Mouse (Mus musculus) stomach, embryonic 16.5 days (tissue): ENCODE data around the gene Ina. TPM values are rescaled to one million over a fixed set of nuclear protein-coding genes. Genes with fewer than 3 reads are reported as not detected.

Experiments
- ATAC-seq: fragments of 200-750 bp; cut with Nextera tagmentation; 2 replicates; pipeline ENCODE4 v1.8.0; 2017; ENCODE audit warnings: moderate number of reproducible peaks, moderate TSS enrichment; ENCODE audit not compliant: insufficient read depth, low FRiP score
- H3K27ac ChIP-seq: fragments of 300-500 bp; sonication (generic); 2 replicates; pipeline ENCODE4 v1.5.1; 2014; ENCODE audit warnings: low read length
- H3K27me3 ChIP-seq: fragments of 300-500 bp; sonication (generic); 2 replicates; pipeline ENCODE4 v1.6.1; 2014; ENCODE audit warnings: low read length, control low read depth, mixed read lengths; ENCODE audit not compliant: control insufficient read depth, insufficient read depth
- H3K36me3 ChIP-seq: fragments of 300-500 bp; sonication (generic); 2 replicates; pipeline ENCODE4 v1.6.1; 2014; ENCODE audit warnings: low read length; ENCODE audit not compliant: control insufficient read depth, insufficient read depth
- H3K4me1 ChIP-seq: fragments of 300-500 bp; sonication (generic); 2 replicates; pipeline ENCODE4 v1.6.1; 2014; ENCODE audit warnings: low read length, control low read depth, mixed read lengths; ENCODE audit not compliant: control insufficient read depth, insufficient read depth
- H3K4me2 ChIP-seq: fragments of 300-500 bp; sonication (generic); 2 replicates; pipeline ENCODE4 v1.6.1; 2014; ENCODE audit warnings: low read depth, low read length, mixed read lengths
- H3K4me3 ChIP-seq: fragments of 300-500 bp; sonication (generic); replicated peaks from 2 replicates; pipeline ENCODE4 v1.5.1; 2014; ENCODE audit warnings: mild to moderate bottlenecking, low read length
- H3K9ac ChIP-seq: fragments of 300-500 bp; sonication (generic); 2 replicates; pipeline ENCODE4 v1.6.1; 2014; ENCODE audit warnings: low read length
- H3K9me3 ChIP-seq: fragments of 300-500 bp; sonication (generic); replicated peaks from 2 replicates; pipeline ENCODE4 v1.6.1; 2016; ENCODE audit warnings: low read length, control low read depth; ENCODE audit not compliant: control insufficient read depth
- WGBS: fragments of 180-500 bp; shearing (Covaris S2); extraction: QIAGEN DNeasy Blood & Tissue Kit; methylation state at CpG from one replicate; pipeline ENCODE4 v1.1.7; 2014; 5-methylcytosine and 5-hydroxymethylcytosine counted together
- polyA plus RNA-seq: library from polyadenylated mRNA; unstranded; fragments of >200 nt; fragmentation: Nextera tagmentation; extraction: Ambion mirVana; gene quantifications from 2 replicates; pipeline ENCODE4 v1.2.1, GENCODE M21; 2015

Gene Ina
- polyA plus RNA-seq, 1 experiment from 2014 or later = 6.5 TPM

DNA sequence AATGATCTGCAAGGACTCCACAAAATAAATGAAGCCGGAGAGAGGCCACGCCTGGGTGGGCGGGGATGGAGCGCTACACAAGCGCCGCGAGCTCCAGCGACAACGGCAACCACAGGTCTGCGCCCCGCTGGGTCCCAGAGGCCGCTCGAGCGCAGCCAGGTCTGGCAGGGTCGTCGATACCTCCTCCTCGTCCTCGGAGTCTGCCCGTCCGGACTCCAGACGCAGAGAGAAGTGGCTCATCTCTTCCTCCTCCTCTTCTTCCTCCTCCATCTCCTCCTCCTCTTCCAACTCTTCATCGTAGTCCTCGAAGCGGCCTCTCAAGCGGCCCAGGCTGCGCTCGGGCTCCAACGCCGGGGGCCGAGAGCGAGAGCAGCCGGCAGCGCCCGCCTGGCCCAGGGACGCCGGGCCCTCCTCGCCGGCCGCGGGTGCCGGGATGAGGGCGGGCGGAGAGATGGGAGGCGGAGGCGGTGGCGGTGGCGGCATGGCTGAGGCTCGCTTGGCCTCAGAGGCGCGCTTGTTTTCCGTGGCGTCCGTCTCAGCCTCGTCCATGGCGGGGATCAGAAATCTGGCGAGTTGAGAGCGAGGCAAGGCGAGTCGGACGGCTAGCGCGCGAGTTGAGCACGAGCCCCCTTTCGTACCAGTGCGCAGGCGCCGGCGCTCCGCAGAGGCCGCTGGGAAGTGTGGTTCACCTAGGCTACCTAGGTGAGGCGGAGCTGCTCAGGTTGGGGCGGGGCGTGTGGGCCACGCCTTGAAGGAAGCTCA lies 36.0 kb downstream of the Ina start, which contains the start of gene Pcgf6:
Pcgf6 (minus strand) TSS at position 636 of the 762 bp plus-strand sequence.
- peaks cover 3% of the 10 kb centered on the region; the same call in 1 of the 2 replicates for H3K36me3 ChIP-seq
- WGBS = under 1% methylated on average over 75 of the region's 75 CpGs
- peak within 1 kb of the TSS; percentile 81 for H3K27ac ChIP-seq
- no peaks in the 10 kb centered on the region for H3K9me3 ChIP-seq
- peak within 1 kb of the TSS; percentile 78 for H3K4me2 ChIP-seq
- H3K27me3 ChIP-seq = no peaks in the 10 kb centered on the region
- H3K4me3 ChIP-seq = peak within 1 kb of the TSS; percentile 64
- peak; percentile 86 for ATAC-seq
- peak within 1 kb of the TSS; percentile 85 for H3K9ac ChIP-seq
- peaks cover 10% of the 10 kb centered on the region for H3K4me1 ChIP-seq

DNA sequence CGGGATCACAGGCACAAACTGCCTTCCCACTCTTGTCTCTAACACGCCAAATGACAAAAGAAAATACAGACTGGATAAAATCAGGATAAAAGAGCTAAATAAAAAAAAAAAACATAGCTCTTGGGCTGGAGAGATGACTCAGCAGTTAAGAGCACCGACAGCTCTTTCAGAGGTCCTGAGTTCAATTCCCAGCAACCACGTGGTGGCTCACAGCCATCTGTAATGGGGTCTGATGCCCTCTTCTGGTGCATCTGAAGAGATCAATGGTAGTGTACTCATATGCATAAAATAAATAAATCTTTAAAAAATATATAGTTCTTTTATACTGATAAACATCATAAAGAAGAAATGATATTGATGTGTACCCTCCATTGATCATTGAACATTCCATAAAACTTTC lies 38.4 kb downstream of the Ina start:
- WGBS = 77% methylated on average over 4 of the region's 4 CpGs
- H3K27me3 ChIP-seq = no peaks in the 10 kb centered on the region
- no peak overlapping the region for H3K9ac ChIP-seq
- no peak overlapping the region for H3K4me3 ChIP-seq
- H3K4me2 ChIP-seq = no peak overlapping the region
- H3K27ac ChIP-seq = 0 out of 2 replicates have a peak overlapping the region, but pooled peaks have one; percentile 49
- ATAC-seq = no peak
- no peaks in the 10 kb centered on the region for H3K9me3 ChIP-seq
- H3K4me1 ChIP-seq = peaks cover 10% of the 10 kb centered on the region
- H3K36me3 ChIP-seq = no peaks in the 10 kb centered on the region

DNA sequence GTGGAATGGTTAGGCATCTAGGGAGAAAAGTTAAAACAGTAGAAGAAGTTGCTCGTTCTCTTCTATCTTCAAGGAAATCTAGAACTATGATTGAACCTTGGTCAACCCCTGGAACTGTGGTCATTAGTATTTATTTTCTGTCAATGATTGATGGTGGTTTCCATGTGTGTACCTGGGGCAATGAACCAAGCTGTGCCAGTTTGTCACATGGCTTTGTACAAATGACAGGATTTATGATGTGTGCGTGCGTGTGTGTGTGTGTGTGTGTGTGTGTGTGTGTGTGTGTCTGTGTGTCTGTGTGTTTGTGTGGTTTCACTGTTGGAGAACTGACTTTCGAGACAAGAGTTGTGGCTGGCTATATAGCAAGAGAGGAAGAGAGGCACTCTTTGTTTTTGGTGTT lies 39.0 kb downstream of the Ina start:
- Histone ChIP-seq H3K27me3 (no peaks in the 10 kb centered on the region), H3K9me3 (no peaks in the 10 kb centered on the region), H3K4me1 (peaks cover 10% of the 10 kb centered on the region), H3K4me2 (no peak overlapping the region), H3K9ac (no peak overlapping the region), H3K4me3 (no peak overlapping the region), H3K36me3 (no peaks in the 10 kb centered on the region), H3K27ac (0 out of 2 replicates have a peak overlapping the region, but pooled peaks have one; percentile 49)
- WGBS = 66% methylated on average over 4 of the region's 4 CpGs
- ATAC-seq = 0 out of 2 replicates have a peak, but pooled peaks have one; percentile 52

DNA sequence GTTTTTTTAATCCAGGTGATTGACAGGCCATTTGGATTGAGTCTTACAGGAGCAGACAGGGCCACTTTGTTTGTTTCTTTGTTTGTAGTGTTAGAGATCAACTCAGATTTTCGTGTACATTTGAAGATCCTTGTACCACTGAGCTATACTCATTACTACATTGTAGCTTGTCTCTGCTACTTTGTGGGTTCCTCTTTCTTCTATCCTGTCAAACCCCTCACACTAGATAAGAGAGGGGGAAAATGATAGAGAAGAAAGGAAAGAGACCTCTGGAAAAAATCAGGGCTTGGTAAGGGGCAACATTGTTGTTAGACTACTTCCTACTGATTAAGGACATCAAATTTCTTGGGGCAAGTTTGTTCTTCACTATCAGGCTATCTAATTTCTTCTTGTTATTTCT lies 43.2 kb downstream of the Ina start:
- Histone ChIP-seq H3K9me3 (no peaks in the 10 kb centered on the region), H3K27me3 (no peaks in the 10 kb centered on the region), H3K4me3 (no peak overlapping the region), H3K4me2 (no peak overlapping the region), H3K36me3 (no peaks in the 10 kb centered on the region), H3K27ac (no peak overlapping the region), H3K4me1 (no peaks in the 10 kb centered on the region), H3K9ac (no peak overlapping the region)
- ATAC-seq = no peak
- 56% methylated on average over 1 of the region's 1 CpGs for WGBS

DNA sequence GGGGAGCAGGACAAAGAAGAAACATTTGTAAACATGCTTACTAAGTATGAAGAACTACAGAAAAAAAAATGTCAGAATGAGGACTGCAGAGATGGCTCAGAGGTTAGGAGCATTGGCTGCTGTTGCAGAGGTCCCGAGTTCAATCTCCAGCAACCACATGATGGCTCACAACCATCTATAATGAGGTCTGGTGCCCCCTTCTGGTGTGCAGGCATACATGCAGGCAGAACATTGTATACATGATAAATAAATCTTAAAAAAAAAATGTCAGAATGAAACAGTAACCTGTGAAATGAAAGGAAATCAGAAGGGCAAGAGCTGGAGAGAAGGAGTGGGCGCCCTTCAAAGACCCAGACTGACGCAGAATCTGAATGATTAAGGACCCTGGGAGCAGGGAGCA lies 51.4 kb downstream of the Ina start:
- no peak for ATAC-seq
- 86% methylated on average over 3 of the region's 3 CpGs for WGBS
- H3K36me3 ChIP-seq = no peaks in the 10 kb centered on the region

DNA sequence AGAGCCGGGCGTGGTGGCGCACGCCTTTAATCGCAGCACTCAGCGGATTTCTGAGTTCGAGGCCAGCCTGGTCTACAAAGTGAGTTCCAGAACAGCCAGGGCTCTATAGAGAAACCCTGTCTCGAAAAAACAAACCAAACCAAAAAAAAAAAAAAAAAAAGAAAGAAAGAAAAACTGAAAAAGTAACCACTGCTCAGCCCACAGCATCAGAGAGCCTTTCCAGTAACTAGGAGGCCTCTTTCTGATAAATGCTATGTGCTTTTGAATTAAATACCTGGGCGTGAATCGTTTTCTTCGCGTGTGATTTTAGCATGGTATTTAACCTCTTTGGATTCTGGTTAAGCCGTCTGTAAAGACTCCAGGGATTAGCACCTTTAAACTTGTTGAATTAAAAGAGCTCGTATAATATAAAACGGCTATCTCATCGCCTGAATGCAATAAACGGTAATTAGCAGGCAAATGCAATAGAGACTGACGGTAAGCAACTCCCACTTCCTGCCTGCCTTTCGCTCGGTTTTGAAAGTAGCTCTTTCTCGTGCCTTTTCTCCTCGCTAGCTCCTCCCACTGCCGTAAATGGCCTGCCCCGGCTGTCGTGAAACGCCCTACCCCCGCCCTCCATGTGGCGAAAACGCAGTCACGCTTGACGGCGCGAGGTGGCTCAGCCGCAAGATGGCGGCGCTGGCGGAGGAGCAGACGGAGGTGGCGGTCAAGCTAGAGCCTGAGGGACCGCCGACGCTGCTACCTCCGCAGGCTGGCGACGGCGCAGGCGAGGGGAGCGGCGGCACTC lies 52.8 kb downstream of the Ina start, which contains the start of gene Taf5:
Taf5 (plus strand) TSS at position 651 of the 787 bp plus-strand sequence.
- peak within 1 kb of the TSS; percentile 70 for H3K4me2 ChIP-seq
- WGBS = 10% methylated on average over 48 of the region's 49 CpGs
- H3K4me1 ChIP-seq = peaks cover 10% of the 10 kb centered on the region
- ATAC-seq = peak; percentile 85
- H3K27ac ChIP-seq = peak within 1 kb of the TSS; percentile 87
- peak within 1 kb of the TSS; percentile 99 for H3K4me3 ChIP-seq
- peak within 1 kb of the TSS; percentile 95 for H3K9ac ChIP-seq
- H3K36me3 ChIP-seq = peaks cover 2% of the 10 kb centered on the region; the same call in 1 of the 2 replicates
- H3K9me3 ChIP-seq = no peaks in the 10 kb centered on the region
- H3K27me3 ChIP-seq = no peaks in the 10 kb centered on the region

More for the DNA sequence above, 51.4 kb downstream of the Ina start:
- no peak overlapping the region for H3K9ac ChIP-seq
- H3K27ac ChIP-seq = no peak overlapping the region
- no peak overlapping the region for H3K4me3 ChIP-seq
- H3K27me3 ChIP-seq = no peaks in the 10 kb centered on the region
- H3K4me1 ChIP-seq = peaks cover 10% of the 10 kb centered on the region
- no peaks in the 10 kb centered on the region for H3K9me3 ChIP-seq
- H3K4me2 ChIP-seq = no peak overlapping the region

DNA sequence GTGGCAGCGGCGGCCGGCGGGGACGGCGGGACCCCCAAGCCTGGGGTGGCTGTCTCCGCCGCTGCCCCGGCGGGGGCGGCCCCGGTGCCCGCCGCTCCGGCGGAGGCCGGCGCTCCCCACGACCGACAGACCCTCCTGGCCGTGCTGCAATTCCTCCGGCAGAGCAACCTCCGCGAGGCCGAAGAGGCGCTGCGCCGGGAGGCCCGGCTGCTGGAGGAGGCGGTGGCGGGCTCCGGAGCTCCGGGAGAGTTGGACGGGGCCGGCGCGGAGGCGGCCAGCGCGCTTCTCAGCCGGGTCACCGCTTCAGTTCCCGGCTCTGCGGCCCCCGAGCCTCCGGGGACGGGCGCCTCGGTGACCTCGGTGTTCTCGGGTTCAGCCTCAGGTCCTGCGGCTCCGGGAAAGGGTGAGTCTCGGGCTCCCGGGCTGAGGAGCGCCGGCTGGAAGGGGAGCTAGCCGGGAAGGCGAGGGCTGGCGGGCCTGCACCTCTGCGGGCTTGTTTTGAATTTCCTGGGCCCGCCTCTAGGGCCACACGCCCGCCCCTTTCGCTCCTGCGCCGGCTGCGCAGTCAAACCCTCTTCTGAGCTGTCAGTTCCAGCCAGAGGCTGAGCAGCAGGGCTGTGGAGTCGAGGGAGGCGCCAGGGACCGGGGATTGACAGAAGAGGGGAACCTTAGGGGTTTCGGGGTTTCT lies 53.6 kb downstream of the Ina start:
- Histone ChIP-seq H3K4me3 (peak overlapping the region; percentile 99), H3K4me1 (peaks cover 10% of the 10 kb centered on the region), H3K4me2 (peak overlapping the region; percentile 59), H3K9me3 (no peaks in the 10 kb centered on the region), H3K9ac (peak overlapping the region; percentile 95), H3K27me3 (no peaks in the 10 kb centered on the region), H3K36me3 (peaks cover 6% of the 10 kb centered on the region; the same call in 1 of the 2 replicates), H3K27ac (peak overlapping the region; percentile 87)
- under 1% methylated on average over 71 of the region's 72 CpGs for WGBS
- peak; percentile 93 for ATAC-seq
